Mouse (Mus musculus): ENCODE results near the gene Zmiz2. TPM values are rescaled to one million over a fixed set of nuclear protein-coding genes. Genes with fewer than 3 reads are reported as not detected.
A peak's percentile ranks its signal among the peaks of the same experiment; 100 is the strongest.
"Not testable (repeated sequence)": the region's sequence is repeated elsewhere in the genome, so short reads cannot be mapped to it uniquely, and the experiment has no call there.

Zmiz2 gene
- total RNA-seq, 1 experiment = 19.6 TPM

DNA sequence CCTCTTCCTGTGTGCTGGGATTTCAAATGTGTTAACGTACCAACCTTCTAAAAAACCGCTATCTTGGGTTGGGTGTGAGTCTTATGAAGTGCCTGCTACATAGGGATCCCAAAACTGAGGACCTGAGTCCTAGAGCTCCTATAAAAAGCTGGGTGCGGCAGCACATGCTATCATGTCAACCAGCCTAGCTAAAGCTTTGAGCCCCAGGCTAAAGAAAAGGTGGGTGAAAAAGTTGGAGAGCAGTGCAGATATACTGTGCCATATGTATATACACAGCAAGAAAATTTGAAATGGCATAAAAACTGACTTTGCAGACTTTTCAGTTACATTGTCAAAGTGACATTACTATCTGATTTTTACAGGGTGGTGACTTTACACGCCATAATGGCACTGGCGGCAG, 29.9 kb downstream of the Zmiz2 start:
- in situ Hi-C loops (cut with MboI; ENCODE audit: low sequenced_read_pairs in 2 of 2, unreplicated experiment in 2 of 2) = no loop called here
- no peaks in the 10 kb centered on the region for H3K9me3 ChIP-seq (ENCODE audit: control insufficient read depth, insufficient read depth, low read depth, low read length)
- no peak overlapping the region for H3K27ac ChIP-seq (ENCODE audit: insufficient read depth, low read depth, low read length, poor library complexity, severe bottlenecking)
- TF ChIP-seq ZC3H11A (IDR thresholded peaks at IDR 0.05; ENCODE audit: borderline replicate concordance, low read depth, low read length) (no peak), HCFC1 (IDR thresholded peaks at IDR 0.05; ENCODE audit: borderline replicate concordance, insufficient read depth, low read length) (no peak), MAFK (IDR thresholded peaks at IDR 0.05; ENCODE audit: insufficient read depth, low read depth, low read length) (no peak), ZNF384 (IDR thresholded peaks at IDR 0.05; ENCODE audit: low read depth, low read length) (no peak), CHD2 (IDR thresholded peaks at IDR 0.05; ENCODE audit: low read depth, low read length) (no peak)
- peak overlapping the region; percentile 12; the same call in 1 of the 2 replicates for H3K9ac ChIP-seq (ENCODE audit: insufficient read depth, low read depth, low read length, poor library complexity, severe bottlenecking)
- peak overlapping the region in 1 of 2 experiments; percentile 96; a peak in 2 of 4 replicates for H3K4me3 ChIP-seq (ENCODE audit: insufficient read depth in 1 of 2, low read depth in 1 of 2, low read length in 2 of 2, poor library complexity in 1 of 2, severe bottlenecking in 1 of 2)
- peaks cover 0 to 6% of the 10 kb centered on the region in 2 experiments; a peak in 2 of 4 replicates for H3K4me1 ChIP-seq (ENCODE audit: control insufficient read depth in 2 of 2, insufficient read depth in 2 of 2, low read length in 2 of 2, poor library complexity in 1 of 2)
- DNase-seq (ENCODE audit: low read depth, low spot score) = no peak
- peaks cover 27% of the 10 kb centered on the region for H3K36me3 ChIP-seq (ENCODE audit: control insufficient read depth, insufficient read depth, low read length, poor library complexity, severe bottlenecking)

DNA sequence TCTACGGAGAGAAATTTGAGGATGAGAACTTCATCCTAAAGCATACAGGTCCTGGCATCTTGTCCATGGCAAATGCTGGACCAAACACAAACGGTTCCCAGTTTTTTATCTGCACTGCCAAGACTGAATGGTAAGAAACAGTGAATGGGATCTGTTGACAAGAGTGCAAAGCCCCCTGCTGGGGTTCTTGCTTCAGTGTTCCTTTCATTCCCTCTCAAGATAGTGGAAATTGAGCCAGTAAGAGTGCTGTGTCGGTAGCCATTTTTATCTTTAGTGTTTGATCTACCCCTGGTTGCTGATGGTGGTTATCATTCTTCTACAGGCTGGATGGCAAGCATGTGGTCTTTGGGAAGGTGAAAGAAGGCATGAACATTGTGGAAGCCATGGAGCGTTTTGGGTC, 30.3 kb downstream of the Zmiz2 start:
- H3K9ac ChIP-seq (ENCODE audit: insufficient read depth, low read depth, low read length, poor library complexity, severe bottlenecking); DNase-seq (ENCODE audit: low read depth, low spot score); H3K27ac ChIP-seq (ENCODE audit: insufficient read depth, low read depth, low read length, poor library complexity, severe bottlenecking); in situ Hi-C loops (cut with MboI; ENCODE audit: low sequenced_read_pairs in 2 of 2, unreplicated experiment in 2 of 2); H3K4me3 ChIP-seq (ENCODE audit: insufficient read depth in 1 of 2, low read depth in 1 of 2, low read length in 2 of 2, poor library complexity in 1 of 2, severe bottlenecking in 1 of 2); H3K9me3 ChIP-seq (ENCODE audit: control insufficient read depth, insufficient read depth, low read depth, low read length); H3K4me1 ChIP-seq (ENCODE audit: control insufficient read depth in 2 of 2, insufficient read depth in 2 of 2, low read length in 2 of 2, poor library complexity in 1 of 2): not testable (repeated sequence)
- peaks cover 27% of the 10 kb centered on the region for H3K36me3 ChIP-seq (ENCODE audit: control insufficient read depth, insufficient read depth, low read length, poor library complexity, severe bottlenecking)

DNA sequence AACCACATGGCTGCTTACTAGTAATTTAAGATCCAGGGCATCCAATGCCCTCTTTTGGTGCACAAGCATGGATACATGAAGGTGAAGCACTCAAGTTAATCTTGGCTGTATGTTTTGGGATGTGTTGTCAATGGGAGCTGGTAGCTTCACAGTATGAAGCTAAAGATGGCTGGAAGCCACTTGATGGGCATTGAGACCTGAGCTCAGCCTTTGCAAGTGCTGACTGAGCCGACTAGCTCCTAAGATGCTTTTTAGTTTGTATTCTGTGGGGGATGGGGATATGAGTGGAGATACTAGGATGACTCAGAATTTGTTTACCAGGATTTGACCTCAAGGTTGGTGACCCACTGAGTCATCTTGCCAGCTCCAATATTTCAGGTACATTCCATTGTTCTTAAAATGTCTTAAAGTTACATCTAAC, 31.4 kb downstream of the Zmiz2 start:
- H3K36me3 ChIP-seq (ENCODE audit: control insufficient read depth, insufficient read depth, low read length, poor library complexity, severe bottlenecking) = peaks cover 29% of the 10 kb centered on the region
- H3K4me3 ChIP-seq (ENCODE audit: insufficient read depth in 1 of 2, low read depth in 1 of 2, low read length in 2 of 2, poor library complexity in 1 of 2, severe bottlenecking in 1 of 2) = no peak overlapping the region
- no peak for TF ChIP-seq MAFK (IDR thresholded peaks at IDR 0.05; ENCODE audit: insufficient read depth, low read depth, low read length)
- TF ChIP-seq CHD2 (IDR thresholded peaks at IDR 0.05; ENCODE audit: low read depth, low read length) = no peak
- TF ChIP-seq HCFC1 (IDR thresholded peaks at IDR 0.05; ENCODE audit: borderline replicate concordance, insufficient read depth, low read length) = no peak
- no peak for TF ChIP-seq ZNF384 (IDR thresholded peaks at IDR 0.05; ENCODE audit: low read depth, low read length)
- no peak for TF ChIP-seq ZC3H11A (IDR thresholded peaks at IDR 0.05; ENCODE audit: borderline replicate concordance, low read depth, low read length)
- H3K27ac ChIP-seq (ENCODE audit: insufficient read depth, low read depth, low read length, poor library complexity, severe bottlenecking) = no peak overlapping the region
- no peak for DNase-seq (ENCODE audit: low read depth, low spot score)
- H3K9ac ChIP-seq (ENCODE audit: insufficient read depth, low read depth, low read length, poor library complexity, severe bottlenecking) = no peak overlapping the region
- no peaks in the 10 kb centered on the region for H3K9me3 ChIP-seq (ENCODE audit: control insufficient read depth, insufficient read depth, low read depth, low read length)
- H3K4me1 ChIP-seq (ENCODE audit: control insufficient read depth in 2 of 2, insufficient read depth in 2 of 2, low read length in 2 of 2, poor library complexity in 1 of 2) = peaks cover 0 to 6% of the 10 kb centered on the region in 2 experiments; a peak in 2 of 4 replicates
- in situ Hi-C loops (cut with MboI; ENCODE audit: low sequenced_read_pairs in 2 of 2, unreplicated experiment in 2 of 2) = no loop called here

- in situ Hi-C loops (cut with MboI; ENCODE audit: low sequenced_read_pairs in 2 of 2, unreplicated experiment in 2 of 2) = no loop called here
- peaks cover 0 to 6% of the 10 kb centered on the region in 2 experiments; a peak in 2 of 4 replicates for H3K4me1 ChIP-seq (ENCODE audit: control insufficient read depth in 2 of 2, insufficient read depth in 2 of 2, low read length in 2 of 2, poor library complexity in 1 of 2)
- H3K36me3 ChIP-seq (ENCODE audit: control insufficient read depth, insufficient read depth, low read length, poor library complexity, severe bottlenecking) = peaks cover 29% of the 10 kb centered on the region
- DNase-seq (ENCODE audit: low read depth, low spot score) = no peak
- no peaks in the 10 kb centered on the region for H3K9me3 ChIP-seq (ENCODE audit: control insufficient read depth, insufficient read depth, low read depth, low read length)
- H3K27ac ChIP-seq (ENCODE audit: insufficient read depth, low read depth, low read length, poor library complexity, severe bottlenecking) = no peak overlapping the region
- TF ChIP-seq MAFK (IDR thresholded peaks at IDR 0.05; ENCODE audit: insufficient read depth, low read depth, low read length) (no peak), CHD2 (IDR thresholded peaks at IDR 0.05; ENCODE audit: low read depth, low read length) (no peak), HCFC1 (IDR thresholded peaks at IDR 0.05; ENCODE audit: borderline replicate concordance, insufficient read depth, low read length) (no peak), ZNF384 (IDR thresholded peaks at IDR 0.05; ENCODE audit: low read depth, low read length) (no peak), ZC3H11A (IDR thresholded peaks at IDR 0.05; ENCODE audit: borderline replicate concordance, low read depth, low read length) (no peak)
- H3K4me3 ChIP-seq (ENCODE audit: insufficient read depth in 1 of 2, low read depth in 1 of 2, low read length in 2 of 2, poor library complexity in 1 of 2, severe bottlenecking in 1 of 2) = no peak overlapping the region
- no peak overlapping the region for H3K9ac ChIP-seq (ENCODE audit: insufficient read depth, low read depth, low read length, poor library complexity, severe bottlenecking)
Observed at GRCm38 (mm10) chr11:6420722-6421350, 32.0 kb downstream of the Zmiz2 start.

DNA sequence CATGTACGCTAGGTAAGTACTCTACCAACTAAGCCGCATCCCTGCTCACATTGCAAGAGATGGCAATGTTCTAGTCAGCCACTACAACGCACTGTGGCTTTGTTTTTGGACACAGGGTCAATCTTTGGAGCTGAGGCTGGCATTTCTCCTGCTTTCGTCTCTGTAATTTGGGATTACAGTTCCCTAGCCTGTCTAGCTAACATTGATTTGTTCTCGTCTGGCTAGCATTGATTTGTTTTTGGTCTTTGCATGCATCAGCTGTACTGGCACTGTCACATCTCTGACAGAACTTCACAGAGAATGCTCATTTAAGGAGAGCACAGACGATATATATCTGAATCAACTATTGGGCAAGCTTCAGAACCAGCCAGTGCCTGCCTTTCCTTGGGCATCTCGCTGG, 41.3 kb downstream of the Zmiz2 start:
- DNase-seq (ENCODE audit: low read depth, low spot score) = no peak
- no peak overlapping the region for H3K9ac ChIP-seq (ENCODE audit: insufficient read depth, low read depth, low read length, poor library complexity, severe bottlenecking)
- no peak for TF ChIP-seq HCFC1 (IDR thresholded peaks at IDR 0.05; ENCODE audit: borderline replicate concordance, insufficient read depth, low read length)
- TF ChIP-seq MAFK (IDR thresholded peaks at IDR 0.05; ENCODE audit: insufficient read depth, low read depth, low read length) = no peak
- TF ChIP-seq CHD2 (IDR thresholded peaks at IDR 0.05; ENCODE audit: low read depth, low read length) = no peak
- TF ChIP-seq ZNF384 (IDR thresholded peaks at IDR 0.05; ENCODE audit: low read depth, low read length) = no peak
- no peak for TF ChIP-seq ZC3H11A (IDR thresholded peaks at IDR 0.05; ENCODE audit: borderline replicate concordance, low read depth, low read length)
- H3K4me3 ChIP-seq (ENCODE audit: insufficient read depth in 1 of 2, low read depth in 1 of 2, low read length in 2 of 2, poor library complexity in 1 of 2, severe bottlenecking in 1 of 2) = no peak overlapping the region
- peaks cover 24% of the 10 kb centered on the region for H3K36me3 ChIP-seq (ENCODE audit: control insufficient read depth, insufficient read depth, low read length, poor library complexity, severe bottlenecking)
- H3K27ac ChIP-seq (ENCODE audit: insufficient read depth, low read depth, low read length, poor library complexity, severe bottlenecking) = no peak overlapping the region
- H3K9me3 ChIP-seq (ENCODE audit: control insufficient read depth, insufficient read depth, low read depth, low read length) = no peaks in the 10 kb centered on the region
- in situ Hi-C loops (cut with MboI; ENCODE audit: low sequenced_read_pairs in 2 of 2, unreplicated experiment in 2 of 2) = no loop called here
- no peaks in the 10 kb centered on the region; a peak in 1 of 4 replicates for H3K4me1 ChIP-seq (ENCODE audit: control insufficient read depth in 2 of 2, insufficient read depth in 2 of 2, low read length in 2 of 2, poor library complexity in 1 of 2)
